Mouse (Mus musculus): ENCODE measurements at regions not wholly inside any gene's neighbourhood (a gene's known extent, or its start where the extent isn't known, plus 50 kb on each side); places are given as distances from the start of the nearest gene placed in this dataset.

DNA sequence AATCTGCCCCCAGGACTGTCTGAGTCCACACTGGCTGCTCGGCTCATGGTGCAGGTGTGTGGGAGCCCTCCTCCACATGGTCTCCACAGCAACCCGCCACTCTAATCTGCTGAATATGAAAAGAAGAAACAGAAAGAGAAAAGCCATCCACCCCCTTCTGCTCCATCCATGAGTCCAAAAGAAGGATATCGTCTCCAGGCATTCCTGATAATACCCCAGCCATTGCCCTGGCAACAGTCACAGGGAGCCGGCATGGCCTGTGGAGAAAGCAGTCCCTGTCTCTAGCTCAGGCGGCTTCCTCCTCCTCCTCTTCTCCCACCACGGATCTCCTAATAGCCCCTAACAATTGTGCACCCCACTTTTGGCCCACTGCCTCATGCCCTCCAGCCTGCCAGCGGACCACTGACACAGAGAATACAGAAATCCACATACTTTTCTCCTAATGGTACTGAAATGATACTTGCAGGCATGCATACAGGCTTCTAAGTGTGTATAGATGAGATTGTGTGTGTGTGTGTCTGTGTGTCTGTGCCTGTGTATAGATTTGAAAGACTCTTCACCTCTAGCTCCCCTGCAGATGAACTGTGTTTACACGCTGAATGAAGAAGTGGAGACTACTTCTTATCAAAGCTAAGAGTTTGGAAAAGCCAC lies 301.5 kb upstream of the Mpdz start:
- Histone ChIP-seq H3K4me3 (ENCODE audit: insufficient read depth, poor library complexity, severe bottlenecking) (no peak overlapping the region), H3K27me3 (ENCODE audit: control insufficient read depth, insufficient read depth, insufficient read length) (no peaks in the 10 kb centered on the region), H3K79me3 (ENCODE audit: low read depth) (no peaks in the 10 kb centered on the region), H3K36me3 (ENCODE audit: control insufficient read depth, insufficient read depth) (no peaks in the 10 kb centered on the region), H3K79me2 (ENCODE audit: control insufficient read depth, insufficient read depth) (no peaks in the 10 kb centered on the region), H3ac (ENCODE audit: control insufficient read depth, insufficient read length, low read depth) (no peak overlapping the region)
- TF ChIP-seq CEBPB (IDR thresholded peaks at IDR 0.05; ENCODE audit: low read depth) (no peak), MYOD1 (IDR thresholded peaks at IDR 0.05; ENCODE audit: control insufficient read depth, insufficient read length, low read depth) (no peak), USF1 (IDR thresholded peaks at IDR 0.05; ENCODE audit: low read depth) (no peak), MAX (IDR thresholded peaks at IDR 0.05) (no peak), CTCF (IDR thresholded peaks at IDR 0.05; ENCODE audit: control insufficient read depth, insufficient read depth, insufficient read length) (no peak), MYOG (IDR thresholded peaks at IDR 0.05; ENCODE audit: control insufficient read depth, extremely low read depth, insufficient read length) (no peak), FOSL1 (IDR thresholded peaks at IDR 0.05; ENCODE audit: insufficient read depth, low read length, poor library complexity, severe bottlenecking) (no peak)

DNA sequence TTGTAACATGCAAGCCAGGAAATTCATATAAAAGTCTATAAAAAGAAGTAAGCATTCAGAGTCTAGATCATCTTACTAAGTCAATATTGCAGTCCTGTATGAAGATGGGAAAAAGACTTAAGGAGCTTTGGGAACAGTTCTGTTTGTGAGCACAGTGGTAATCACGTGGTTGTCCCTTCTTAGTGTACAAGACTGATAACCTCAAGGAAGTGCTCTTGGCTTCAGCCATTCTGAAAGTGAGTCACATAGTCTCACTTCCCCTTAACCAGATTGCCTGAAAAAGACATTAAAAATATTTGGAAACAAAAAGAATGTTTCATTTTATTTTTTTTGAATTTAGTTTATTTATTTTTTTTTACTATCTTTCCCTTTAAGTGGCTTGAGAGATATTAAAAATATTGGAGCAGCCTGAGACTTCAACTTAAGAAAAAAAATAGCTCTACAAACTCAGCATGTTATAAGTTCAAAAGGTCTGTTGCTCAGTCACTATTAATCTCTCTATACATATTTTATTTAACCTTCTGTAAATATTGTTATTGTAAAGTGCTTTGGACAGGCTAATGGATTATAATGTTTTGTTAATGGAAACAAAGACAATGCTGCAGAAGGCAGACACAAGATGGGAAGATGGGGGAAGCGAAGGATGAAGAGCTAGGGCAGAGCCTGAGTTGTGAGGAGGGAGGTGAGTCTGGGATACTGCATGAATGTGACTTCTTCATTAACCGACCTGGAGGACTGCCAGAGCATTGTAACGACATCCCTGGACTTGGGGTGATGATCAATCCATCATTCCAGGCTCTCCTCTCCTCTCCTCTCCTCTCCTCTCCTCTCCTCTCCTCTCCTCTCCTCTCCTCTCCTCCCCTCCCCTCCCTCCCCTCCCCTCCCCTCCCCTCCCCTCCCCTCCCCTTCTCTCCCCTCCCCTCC lies 300.2 kb upstream of the Mpdz start:
- no peaks in the 10 kb centered on the region for H3K36me3 ChIP-seq (ENCODE audit: control insufficient read depth, insufficient read depth)
- TF ChIP-seq MYOD1 (IDR thresholded peaks at IDR 0.05; ENCODE audit: control insufficient read depth, insufficient read length, low read depth) = no peak
- TF ChIP-seq MYOG (IDR thresholded peaks at IDR 0.05; ENCODE audit: control insufficient read depth, extremely low read depth, insufficient read length) = no peak
- no peak for TF ChIP-seq MAX (IDR thresholded peaks at IDR 0.05)
- TF ChIP-seq CEBPB (IDR thresholded peaks at IDR 0.05; ENCODE audit: low read depth) = no peak
- TF ChIP-seq FOSL1 (IDR thresholded peaks at IDR 0.05; ENCODE audit: insufficient read depth, low read length, poor library complexity, severe bottlenecking) = no peak
- no peak for TF ChIP-seq CTCF (IDR thresholded peaks at IDR 0.05; ENCODE audit: control insufficient read depth, insufficient read depth, insufficient read length)
- no peak for TF ChIP-seq USF1 (IDR thresholded peaks at IDR 0.05; ENCODE audit: low read depth)
- no peaks in the 10 kb centered on the region for H3K79me3 ChIP-seq (ENCODE audit: low read depth)
- H3K4me3 ChIP-seq (ENCODE audit: insufficient read depth, poor library complexity, severe bottlenecking) = no peak overlapping the region
- H3K27me3 ChIP-seq (ENCODE audit: control insufficient read depth, insufficient read depth, insufficient read length) = no peaks in the 10 kb centered on the region
- H3K79me2 ChIP-seq (ENCODE audit: control insufficient read depth, insufficient read depth) = no peaks in the 10 kb centered on the region
- no peak overlapping the region for H3ac ChIP-seq (ENCODE audit: control insufficient read depth, insufficient read length, low read depth)

DNA sequence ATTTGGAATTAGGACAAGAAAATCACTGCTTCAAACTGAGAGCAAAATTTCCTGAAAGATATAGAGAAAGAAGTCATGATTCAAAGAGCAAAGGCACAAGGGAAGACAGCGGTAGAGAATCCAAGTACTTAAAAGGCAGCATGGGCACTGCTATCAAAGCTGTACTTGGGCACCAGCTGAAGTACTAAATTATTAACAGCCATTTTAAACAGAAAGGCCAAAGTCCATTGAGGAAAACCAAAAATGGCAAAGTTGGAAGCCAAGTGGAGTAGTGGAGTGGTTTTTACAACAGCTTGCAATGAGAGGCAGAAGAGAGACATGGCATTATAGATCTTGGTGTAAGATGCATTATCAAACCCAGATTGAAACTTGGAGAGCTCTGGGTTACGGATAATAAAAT lies 291.8 kb upstream of the Mpdz start:
- Histone ChIP-seq H3K79me3 (ENCODE audit: low read depth) (no peaks in the 10 kb centered on the region), H3K27me3 (ENCODE audit: control insufficient read depth, insufficient read depth, insufficient read length) (no peaks in the 10 kb centered on the region), H3K36me3 (ENCODE audit: control insufficient read depth, insufficient read depth) (no peaks in the 10 kb centered on the region), H3ac (ENCODE audit: control insufficient read depth, insufficient read length, low read depth) (no peak overlapping the region), H3K79me2 (ENCODE audit: control insufficient read depth, insufficient read depth) (no peaks in the 10 kb centered on the region), H3K4me3 (ENCODE audit: insufficient read depth, poor library complexity, severe bottlenecking) (no peak overlapping the region)
- TF ChIP-seq MYOD1 (IDR thresholded peaks at IDR 0.05; ENCODE audit: control insufficient read depth, insufficient read length, low read depth) (no peak), FOSL1 (IDR thresholded peaks at IDR 0.05; ENCODE audit: insufficient read depth, low read length, poor library complexity, severe bottlenecking) (no peak), CEBPB (IDR thresholded peaks at IDR 0.05; ENCODE audit: low read depth) (no peak), MYOG (IDR thresholded peaks at IDR 0.05; ENCODE audit: control insufficient read depth, extremely low read depth, insufficient read length) (no peak), CTCF (IDR thresholded peaks at IDR 0.05; ENCODE audit: control insufficient read depth, insufficient read depth, insufficient read length) (no peak), USF1 (IDR thresholded peaks at IDR 0.05; ENCODE audit: low read depth) (no peak), MAX (IDR thresholded peaks at IDR 0.05) (no peak)

DNA sequence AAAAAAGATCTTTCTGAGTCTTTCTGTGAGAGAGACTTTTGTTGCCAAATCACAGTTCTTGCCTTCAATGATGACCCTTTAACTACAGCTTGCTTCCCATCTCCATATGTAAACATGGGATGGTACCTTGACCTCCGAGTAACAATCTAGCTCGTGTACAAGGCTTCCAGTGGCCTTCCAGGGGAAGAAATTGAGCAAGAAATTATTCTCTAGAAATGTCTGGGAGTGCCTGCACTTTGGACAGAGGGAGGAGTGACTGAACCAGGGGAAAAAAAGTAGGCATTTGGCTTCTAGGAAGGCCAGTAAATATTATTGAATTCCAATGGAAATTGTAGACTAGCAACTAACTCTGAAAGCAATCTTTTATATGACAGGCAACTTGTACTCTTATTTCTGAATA lies 287.8 kb upstream of the Mpdz start:
- Histone ChIP-seq H3ac (ENCODE audit: control insufficient read depth, insufficient read length, low read depth) (no peak overlapping the region), H3K27me3 (ENCODE audit: control insufficient read depth, insufficient read depth, insufficient read length) (no peaks in the 10 kb centered on the region), H3K36me3 (ENCODE audit: control insufficient read depth, insufficient read depth) (no peaks in the 10 kb centered on the region), H3K4me3 (ENCODE audit: insufficient read depth, poor library complexity, severe bottlenecking) (no peak overlapping the region), H3K79me3 (ENCODE audit: low read depth) (no peaks in the 10 kb centered on the region), H3K79me2 (ENCODE audit: control insufficient read depth, insufficient read depth) (no peaks in the 10 kb centered on the region)
- TF ChIP-seq MYOD1 (IDR thresholded peaks at IDR 0.05; ENCODE audit: control insufficient read depth, insufficient read length, low read depth) = no peak
- TF ChIP-seq MAX (IDR thresholded peaks at IDR 0.05) = no peak
- no peak for TF ChIP-seq CTCF (IDR thresholded peaks at IDR 0.05; ENCODE audit: control insufficient read depth, insufficient read depth, insufficient read length)
- no peak for TF ChIP-seq MYOG (IDR thresholded peaks at IDR 0.05; ENCODE audit: control insufficient read depth, extremely low read depth, insufficient read length)
- TF ChIP-seq CEBPB (IDR thresholded peaks at IDR 0.05; ENCODE audit: low read depth) = no peak
- TF ChIP-seq FOSL1 (IDR thresholded peaks at IDR 0.05; ENCODE audit: insufficient read depth, low read length, poor library complexity, severe bottlenecking) = no peak
- no peak for TF ChIP-seq USF1 (IDR thresholded peaks at IDR 0.05; ENCODE audit: low read depth)

DNA sequence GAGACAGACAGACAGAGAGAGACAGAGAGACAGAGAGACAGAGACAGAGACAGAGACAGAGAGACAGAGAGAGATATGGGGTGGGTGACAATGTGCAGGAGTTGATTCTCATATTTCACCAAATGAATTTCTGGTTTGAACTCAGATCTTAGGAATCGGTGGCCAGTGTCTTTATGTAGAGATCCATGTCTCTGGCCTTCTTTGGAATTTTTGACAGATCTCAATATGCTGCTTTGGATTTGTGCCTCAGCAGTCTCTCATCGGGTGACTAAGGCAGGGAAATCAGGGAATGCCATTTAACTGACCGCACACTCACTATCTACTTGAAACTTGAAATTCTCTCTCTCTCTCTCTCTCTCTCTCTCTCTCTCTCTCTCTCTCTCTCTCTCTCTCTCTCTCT lies 286.3 kb upstream of the Mpdz start:
- Histone ChIP-seq H3ac (ENCODE audit: control insufficient read depth, insufficient read length, low read depth) (no peak overlapping the region), H3K4me3 (ENCODE audit: insufficient read depth, poor library complexity, severe bottlenecking) (no peak overlapping the region), H3K27me3 (ENCODE audit: control insufficient read depth, insufficient read depth, insufficient read length) (no peaks in the 10 kb centered on the region), H3K79me2 (ENCODE audit: control insufficient read depth, insufficient read depth) (no peaks in the 10 kb centered on the region), H3K79me3 (ENCODE audit: low read depth) (no peaks in the 10 kb centered on the region), H3K36me3 (ENCODE audit: control insufficient read depth, insufficient read depth) (no peaks in the 10 kb centered on the region)
- TF ChIP-seq CTCF (IDR thresholded peaks at IDR 0.05; ENCODE audit: control insufficient read depth, insufficient read depth, insufficient read length) (no peak), FOSL1 (IDR thresholded peaks at IDR 0.05; ENCODE audit: insufficient read depth, low read length, poor library complexity, severe bottlenecking) (no peak), MAX (IDR thresholded peaks at IDR 0.05) (no peak), CEBPB (IDR thresholded peaks at IDR 0.05; ENCODE audit: low read depth) (no peak), MYOG (IDR thresholded peaks at IDR 0.05; ENCODE audit: control insufficient read depth, extremely low read depth, insufficient read length) (no peak), USF1 (IDR thresholded peaks at IDR 0.05; ENCODE audit: low read depth) (no peak), MYOD1 (IDR thresholded peaks at IDR 0.05; ENCODE audit: control insufficient read depth, insufficient read length, low read depth) (no peak)
